Mouse (Mus musculus) midbrain, embryonic 12.5 days (tissue): ENCODE results near the gene AY761185. TPM values are rescaled to one million over a fixed set of nuclear protein-coding genes. Genes with fewer than 3 reads are reported as not detected.
"Not testable (repeated sequence)": the region's sequence is repeated elsewhere in the genome, so short reads cannot be mapped to it uniquely, and the experiment has no call there.

Experiments
- ATAC-seq: fragments of 200-750 bp; cut with Nextera tagmentation; 2 replicates; pipeline ENCODE4 v1.8.0; 2017; ENCODE audit warnings: low read depth, moderate TSS enrichment, moderate library complexity; ENCODE audit not compliant: low FRiP score
- H3K27ac ChIP-seq: fragments of 300-500 bp; sonication (generic); replicated peaks from 2 replicates; pipeline ENCODE4 v1.5.1; 2016; ENCODE audit warnings: mild to moderate bottlenecking
- H3K27me3 ChIP-seq: fragments of 300-500 bp; sonication (generic); 2 replicates; pipeline ENCODE4 v1.6.1; 2016; ENCODE audit warnings: mild to moderate bottlenecking
- H3K36me3 ChIP-seq: fragments of 300-500 bp; sonication (generic); 2 replicates; pipeline ENCODE4 v1.6.1; 2016
- H3K4me1 ChIP-seq: fragments of 300-500 bp; sonication (generic); 2 replicates; pipeline ENCODE4 v1.6.1; 2016
- H3K4me2 ChIP-seq: fragments of 300-500 bp; sonication (generic); replicated peaks from 2 replicates; pipeline ENCODE4 v1.6.1; 2016; ENCODE audit warnings: mild to moderate bottlenecking, moderate library complexity
- H3K4me3 ChIP-seq: fragments of 300-500 bp; sonication (generic); 2 replicates; pipeline ENCODE4 v1.5.1; 2016; ENCODE audit warnings: mild to moderate bottlenecking
- H3K9ac ChIP-seq: fragments of 300-500 bp; sonication (generic); replicated peaks from 2 replicates; pipeline ENCODE4 v1.6.1; 2016; ENCODE audit warnings: mild to moderate bottlenecking, moderate library complexity
- H3K9me3 ChIP-seq: fragments of 300-500 bp; sonication (generic); 2 replicates; pipeline ENCODE4 v1.6.1; 2016; ENCODE audit warnings: mild to moderate bottlenecking
- WGBS: fragments of 180-500 bp; shearing (Covaris S2); methylation state at CpG from one replicate; pipeline ENCODE4 v1.1.7; 2016; 5-methylcytosine and 5-hydroxymethylcytosine counted together
- polyA plus RNA-seq: library from polyadenylated mRNA; unstranded; fragments of >200 nt; fragmentation: Nextera tagmentation; extraction: Ambion mirVana; gene quantifications from 2 replicates; pipeline ENCODE4 v1.2.1, GENCODE M21; 2016

The AY761185 gene
- not detected in 2 replicates for polyA plus RNA-seq

DNA sequence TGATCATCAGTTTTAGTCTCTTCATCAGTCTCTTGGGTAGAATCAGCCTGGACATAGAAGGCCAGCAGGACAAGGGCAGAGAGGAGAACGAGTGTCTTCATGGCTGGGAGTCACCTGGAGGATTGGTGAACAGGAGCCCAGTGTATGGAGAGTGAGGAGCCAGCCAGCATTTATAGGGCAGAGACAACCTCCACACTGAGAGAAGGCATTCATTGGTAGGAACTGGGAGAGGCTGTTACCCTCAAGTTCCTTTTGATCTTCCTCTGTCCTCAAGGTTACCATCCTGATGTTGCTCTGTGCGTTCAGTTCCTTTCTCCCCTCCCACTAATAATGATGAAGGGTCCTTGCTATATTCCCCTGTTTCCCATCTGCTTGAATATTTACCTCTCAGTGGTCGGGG lies at the start of gene AY761185:
TSS of gene AY761185 (minus strand) at position 101 of the 400 bp plus-strand sequence.
- 72% methylated on average over 3 of the region's 3 CpGs for WGBS
- Histone ChIP-seq H3K9me3 (peaks cover 16% of the 10 kb centered on the region), H3K4me1 (no peaks in the 10 kb centered on the region), H3K9ac (no peak within 1 kb of the TSS), H3K36me3 (no peaks in the 10 kb centered on the region), H3K27ac (no peak within 1 kb of the TSS), H3K4me2 (no peak within 1 kb of the TSS), H3K27me3 (no peaks in the 10 kb centered on the region), H3K4me3 (no peak within 1 kb of the TSS)
- ATAC-seq = no peak

DNA sequence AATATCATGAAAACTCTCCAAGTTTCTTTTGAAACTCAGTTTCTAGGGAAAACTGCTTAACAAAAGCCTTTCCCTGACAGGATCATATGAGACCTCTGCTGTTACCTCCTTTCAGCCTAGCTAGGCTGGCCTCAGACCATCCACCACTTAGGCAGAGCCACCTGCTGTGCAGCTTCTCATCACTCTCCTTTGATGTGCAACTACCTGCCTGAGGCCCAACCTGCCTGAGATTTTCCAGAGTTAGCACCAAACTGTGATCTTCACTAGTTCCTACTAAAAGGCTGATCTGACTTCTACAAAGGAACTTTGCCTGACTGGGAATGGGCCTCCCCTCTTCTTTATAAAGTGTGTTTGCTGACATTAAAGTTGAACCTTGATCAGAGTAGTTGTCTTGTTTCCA lies 49.5 kb upstream of the AY761185 start:
- not testable (repeated sequence) for H3K27me3 ChIP-seq, H3K4me1 ChIP-seq, ATAC-seq, H3K4me2 ChIP-seq, H3K9ac ChIP-seq, H3K27ac ChIP-seq, H3K9me3 ChIP-seq, H3K4me3 ChIP-seq, H3K36me3 ChIP-seq

DNA sequence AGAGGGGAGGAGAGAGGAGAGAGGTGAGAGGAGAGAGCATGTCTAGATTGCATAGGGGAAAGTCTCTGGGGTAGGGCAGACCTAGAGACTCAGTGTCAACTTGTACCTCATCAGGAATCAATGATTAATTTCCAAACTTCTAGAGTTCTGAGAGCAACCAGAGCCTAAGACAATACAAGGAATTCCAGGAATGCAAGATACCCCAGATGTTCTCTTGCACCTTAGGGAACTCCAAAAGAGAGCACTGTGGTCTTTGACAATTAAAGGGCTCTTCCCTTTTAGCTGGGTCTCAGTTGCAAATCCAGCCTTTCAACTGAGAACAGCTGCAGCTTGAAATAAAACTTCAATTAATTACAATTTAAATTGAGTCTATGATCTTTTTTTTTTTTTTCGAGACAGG lies 35.3 kb upstream of the AY761185 start:
- WGBS = 31% methylated on average over 1 of the region's 1 CpGs
- no peak overlapping the region for H3K9ac ChIP-seq
- H3K4me3 ChIP-seq = no peak overlapping the region
- no peaks in the 10 kb centered on the region for H3K27me3 ChIP-seq
- H3K27ac ChIP-seq = no peak overlapping the region
- peaks cover 23% of the 10 kb centered on the region for H3K9me3 ChIP-seq
- ATAC-seq = no peak
- H3K36me3 ChIP-seq = no peaks in the 10 kb centered on the region
- H3K4me2 ChIP-seq = no peak overlapping the region
- no peaks in the 10 kb centered on the region for H3K4me1 ChIP-seq

DNA sequence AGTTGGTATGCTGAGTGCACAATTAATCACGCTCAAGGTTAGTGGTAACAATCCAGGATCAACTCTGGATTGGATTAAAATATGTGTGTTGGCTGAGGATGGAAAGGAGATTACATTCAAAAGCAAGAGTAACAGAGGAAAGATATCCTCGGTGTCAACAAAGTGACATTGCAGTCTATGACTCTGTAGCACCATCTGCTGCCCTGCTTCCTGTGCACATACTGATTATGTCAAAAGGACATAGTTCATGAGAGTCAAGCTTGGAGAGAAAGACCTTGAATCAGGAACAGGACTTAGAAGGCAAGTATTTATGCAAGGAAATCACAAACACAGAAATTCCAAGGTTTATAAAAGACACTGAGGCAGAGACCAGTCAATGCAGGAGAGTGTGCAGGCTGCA lies 20.0 kb upstream of the AY761185 start:
- no peak for ATAC-seq
- no peak overlapping the region for H3K4me3 ChIP-seq
- 63% methylated on average over 2 of the region's 2 CpGs for WGBS
- no peaks in the 10 kb centered on the region for H3K27me3 ChIP-seq
- H3K27ac ChIP-seq = no peak overlapping the region
- no peaks in the 10 kb centered on the region for H3K36me3 ChIP-seq
- no peaks in the 10 kb centered on the region for H3K4me1 ChIP-seq
- H3K9ac ChIP-seq = no peak overlapping the region
- H3K4me2 ChIP-seq = no peak overlapping the region
- peaks cover 10% of the 10 kb centered on the region; the same call in 1 of the 2 replicates for H3K9me3 ChIP-seq

DNA sequence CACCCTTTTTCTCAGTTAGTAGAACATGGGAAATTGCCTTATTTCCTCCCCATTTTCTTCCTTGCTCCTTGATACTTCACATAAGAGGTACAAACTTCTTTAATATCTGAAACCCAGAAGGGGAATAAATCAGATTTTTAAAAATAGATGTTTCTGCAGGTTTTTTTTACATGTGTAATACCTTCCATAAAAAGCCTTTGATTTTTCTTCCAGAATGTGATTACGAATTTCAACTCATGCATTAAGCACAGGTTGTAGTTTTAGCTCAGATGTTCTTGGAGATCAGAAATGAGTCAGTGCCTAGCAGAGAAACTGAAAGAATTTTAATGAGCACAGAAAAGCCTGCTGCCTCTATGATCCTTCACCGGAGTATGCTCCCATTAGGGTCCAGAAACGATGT lies 22.5 kb downstream of the AY761185 start, which contains the start of gene Gm6040:
TSS of gene Gm6040 (minus strand) at position 101 of the 400 bp plus-strand sequence.
- H3K27ac ChIP-seq = no peak within 1 kb of the TSS
- no peak within 1 kb of the TSS for H3K9ac ChIP-seq
- no peak for ATAC-seq
- H3K4me3 ChIP-seq = no peak within 1 kb of the TSS
- H3K27me3 ChIP-seq = no peaks in the 10 kb centered on the region
- no peaks in the 10 kb centered on the region for H3K36me3 ChIP-seq
- H3K9me3 ChIP-seq = peaks cover 31% of the 10 kb centered on the region
- 79% methylated on average over 3 of the region's 3 CpGs for WGBS
- H3K4me1 ChIP-seq = no peaks in the 10 kb centered on the region
- no peak within 1 kb of the TSS for H3K4me2 ChIP-seq

DNA sequence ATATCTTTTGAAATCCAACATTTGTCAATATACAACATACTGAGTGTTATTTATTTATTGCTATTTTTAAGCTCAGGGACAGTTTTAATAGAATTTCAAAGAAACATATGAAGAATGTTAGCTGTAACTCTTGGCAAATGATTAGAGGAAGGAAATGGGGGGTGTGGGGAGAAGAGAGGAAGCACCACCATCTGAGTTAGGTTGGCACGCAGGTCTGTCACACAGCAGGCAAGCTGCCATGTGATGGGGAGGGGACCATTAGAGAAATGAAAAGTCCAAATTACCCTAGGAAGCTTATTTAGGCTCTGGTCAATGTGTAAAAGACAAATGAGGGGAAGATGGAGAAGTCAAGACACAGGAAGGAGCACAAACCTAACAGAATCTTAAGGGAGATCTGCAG lies 32.2 kb downstream of the AY761185 start:
- H3K4me1 ChIP-seq = no peaks in the 10 kb centered on the region
- WGBS = 71% methylated on average over 1 of the region's 1 CpGs
- H3K27me3 ChIP-seq = no peaks in the 10 kb centered on the region
- no peak overlapping the region for H3K27ac ChIP-seq
- ATAC-seq = no peak
- peaks cover 19% of the 10 kb centered on the region; the same call in 1 of the 2 replicates for H3K9me3 ChIP-seq
- H3K9ac ChIP-seq = no peak overlapping the region
- no peaks in the 10 kb centered on the region for H3K36me3 ChIP-seq
- H3K4me2 ChIP-seq = no peak overlapping the region
- H3K4me3 ChIP-seq = no peak overlapping the region

DNA sequence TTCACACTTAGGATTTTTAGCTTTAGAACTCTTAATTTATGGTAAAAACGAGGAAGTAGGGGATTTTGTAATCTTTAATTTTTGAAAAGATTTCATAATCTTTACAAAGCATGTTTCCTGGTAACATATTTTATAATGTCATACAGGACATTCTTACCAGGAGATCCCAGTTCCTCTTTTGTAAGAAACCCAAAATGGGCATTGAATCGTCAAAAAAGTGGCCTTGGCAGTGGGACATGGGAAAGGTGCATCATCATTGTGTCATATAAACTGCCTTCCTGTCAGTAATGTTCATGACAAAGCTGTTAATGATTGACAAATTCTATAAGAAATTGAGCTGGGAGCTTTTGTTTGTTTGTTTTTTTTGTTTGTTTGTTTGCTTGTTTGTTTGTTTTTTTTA lies 36.3 kb downstream of the AY761185 start:
- H3K9ac ChIP-seq = no peak overlapping the region
- no peak overlapping the region for H3K4me2 ChIP-seq
- no peak overlapping the region for H3K4me3 ChIP-seq
- no peaks in the 10 kb centered on the region for H3K36me3 ChIP-seq
- H3K4me1 ChIP-seq = no peaks in the 10 kb centered on the region
- ATAC-seq = no peak
- 71% methylated on average over 2 of the region's 2 CpGs for WGBS
- H3K9me3 ChIP-seq = peaks cover 15% of the 10 kb centered on the region
- H3K27me3 ChIP-seq = no peaks in the 10 kb centered on the region
- no peak overlapping the region for H3K27ac ChIP-seq

DNA sequence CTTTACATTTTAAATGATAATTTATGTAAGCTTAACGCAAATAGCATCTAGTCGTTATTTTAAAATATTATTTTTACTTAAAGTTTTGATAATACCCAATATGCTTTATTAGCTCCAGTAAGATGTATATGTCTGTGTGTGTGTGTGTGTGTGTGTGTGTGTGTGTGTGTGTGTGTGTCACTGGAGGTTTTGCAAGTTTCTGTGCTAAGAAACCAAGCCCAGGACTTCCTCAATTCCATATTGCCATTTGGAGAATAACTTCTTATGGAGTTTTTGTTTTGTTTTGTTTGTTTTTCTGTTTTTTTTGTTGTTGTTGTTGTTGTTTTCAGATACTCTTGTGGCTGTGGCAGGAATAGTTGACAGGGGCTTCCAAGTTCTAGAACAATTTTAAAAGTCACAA lies 37.4 kb downstream of the AY761185 start:
- no peak for ATAC-seq
- Histone ChIP-seq H3K36me3 (no peaks in the 10 kb centered on the region), H3K4me2 (no peak overlapping the region), H3K27me3 (no peaks in the 10 kb centered on the region), H3K9me3 (peaks cover 18% of the 10 kb centered on the region), H3K9ac (no peak overlapping the region), H3K27ac (no peak overlapping the region), H3K4me1 (no peaks in the 10 kb centered on the region), H3K4me3 (no peak overlapping the region)
- 80% methylated on average over 2 of the region's 2 CpGs for WGBS

DNA sequence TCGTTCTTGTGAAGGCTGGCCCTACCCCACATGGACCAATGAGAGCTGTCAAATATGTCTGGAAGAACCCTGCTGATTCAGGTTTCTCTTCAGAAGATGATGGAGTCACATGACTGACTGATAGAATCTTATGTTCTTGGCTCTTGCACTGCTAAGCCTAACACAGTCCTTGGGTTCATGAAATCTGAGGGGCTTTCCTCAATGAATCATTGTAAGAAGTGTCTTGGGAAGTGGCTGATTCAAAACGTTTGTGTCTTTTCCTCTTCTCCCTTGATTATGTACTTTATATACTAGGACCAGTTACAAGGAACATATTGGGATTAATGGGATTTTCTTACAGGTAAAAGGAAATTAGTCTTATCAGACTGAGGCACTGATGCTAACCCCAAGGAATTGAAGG lies 42.0 kb downstream of the AY761185 start, which contains the start of gene Gm15056:
TSS of gene Gm15056 (minus strand) at position 101 of the 400 bp plus-strand sequence.
- Histone ChIP-seq H3K27me3 (no peaks in the 10 kb centered on the region), H3K36me3 (no peaks in the 10 kb centered on the region), H3K9me3 (peaks cover 45% of the 10 kb centered on the region), H3K27ac (no peak within 1 kb of the TSS), H3K4me2 (no peak within 1 kb of the TSS), H3K4me1 (no peaks in the 10 kb centered on the region), H3K4me3 (no peak within 1 kb of the TSS), H3K9ac (no peak within 1 kb of the TSS)
- no peak for ATAC-seq
- WGBS = 47% methylated on average over 2 of the region's 2 CpGs

Other genes starting within 250 kb of the AY761185 start
- gene Defb33, start 52.0 kb downstream of the AY761185 start, polyA plus RNA-seq = not detected in 2 replicates
- not detected in 2 replicates for gene Gm15056, start 42.1 kb downstream of the AY761185 start, polyA plus RNA-seq
- not detected in 2 replicates for gene Gm6040, start 22.6 kb downstream of the AY761185 start, polyA plus RNA-seq
- gene Defa21, start 80.8 kb upstream of the AY761185 start, polyA plus RNA-seq = not detected in 2 replicates
- not detected in 2 replicates for gene Defa23, start 110.3 kb upstream of the AY761185 start, polyA plus RNA-seq
- gene Defa35, start 120.3 kb upstream of the AY761185 start, polyA plus RNA-seq = not detected in 2 replicates
- gene Defa25, start 139.7 kb upstream of the AY761185 start, polyA plus RNA-seq = not detected in 2 replicates
- gene Gm14851, start 151.3 kb upstream of the AY761185 start, polyA plus RNA-seq = not detected in 2 replicates
- gene Defa30, start 189.9 kb upstream of the AY761185 start, polyA plus RNA-seq = not detected in 2 replicates
- gene Defa22, start 217.6 kb upstream of the AY761185 start, polyA plus RNA-seq = not detected in 2 replicates
- gene Defa31, start 246.9 kb upstream of the AY761185 start, polyA plus RNA-seq = not detected in 2 replicates